Comparison of ENCODE assay signal across 23 mouse cellular contexts in genomic region chr19:42756671-42757070, GRCm38 (mm10). TPM values are rescaled to one million over a fixed set of nuclear protein-coding genes. Genes with fewer than 3 reads are reported as not detected.
DNase-seq lines count a peak whose midpoint lies in the region; ATAC-seq and TF ChIP-seq lines count a peak whose summit lies in the region.
"Had no signal": no experiment of that assay in that cellular context is flagged by ENCODE, and none has a peak within 500 bp of the region (broad histone marks: within the 10 kb centered on the region; RNA-seq: fewer than 3 reads in every experiment).

No protein-coding gene starts in this region.

- no peak overlapping the region for H3K4me3 ChIP-seq in hindbrain, postnatal 0 days (ENCODE audit: low read length)
- H3K4me3 ChIP-seq: embryonic facial prominence, embryonic 15.5 days; erythroblast, embryonic 14.5 days; forebrain, embryonic 10.5 days; heart, embryonic 13.5 days; hindbrain, embryonic 15.5 days had no signal

- H3K27me3 ChIP-seq in hindbrain, postnatal 0 days (ENCODE audit: insufficient read depth, low read length): no peaks in the 10 kb centered on the region
- H3K27me3 ChIP-seq: CH12.LX; embryonic facial prominence, embryonic 15.5 days; heart, embryonic 13.5 days; hindbrain, embryonic 15.5 days had no signal

- no peaks in the 10 kb centered on the region for H3K36me3 ChIP-seq in hindbrain, postnatal 0 days (ENCODE audit: insufficient read depth, low read length)
- H3K36me3 ChIP-seq: heart, embryonic 13.5 days; hindbrain, embryonic 15.5 days had no signal

- H3K9ac ChIP-seq in hindbrain, postnatal 0 days (replicated peaks; ENCODE audit: low read length): no peak overlapping the region
- H3K9ac ChIP-seq: embryonic facial prominence, embryonic 15.5 days; hindbrain, embryonic 15.5 days had no signal

- no peaks in the 10 kb centered on the region for H3K9me3 ChIP-seq in hindbrain, postnatal 0 days (ENCODE audit: low read length)
- H3K9me3 ChIP-seq: embryonic facial prominence, embryonic 15.5 days; forebrain, embryonic 10.5 days; heart, embryonic 13.5 days; hindbrain, embryonic 15.5 days had no signal

- 90% methylated on average over 6 of the region's 6 CpGs for WGBS in hindbrain, postnatal 0 days

- no peak for TF ChIP-seq CTCF in hindbrain, postnatal 0 days (IDR thresholded peaks at IDR 0.05; ENCODE audit: low read depth)

- H3K4me1 ChIP-seq in hindbrain, postnatal 0 days (ENCODE audit: insufficient read depth, low read length): peaks cover 13% of the 10 kb centered on the region

- no peak for ATAC-seq in hindbrain, postnatal 0 days
- ATAC-seq: forebrain, embryonic 14.5 days; inflammation-experienced regulatory T-cells, adult 6 months; intestine, postnatal 0 days had no signal

- H3K27ac ChIP-seq in hindbrain, postnatal 0 days: no peak overlapping the region
- H3K27ac ChIP-seq: embryonic facial prominence, embryonic 15.5 days; forebrain, embryonic 10.5 days; heart, embryonic 13.5 days; hindbrain, embryonic 15.5 days had no signal

- no peak overlapping the region for H3K4me2 ChIP-seq in hindbrain, postnatal 0 days (ENCODE audit: low read depth, low read length)
- H3K4me2 ChIP-seq: embryonic facial prominence, embryonic 15.5 days; heart, embryonic 13.5 days; hindbrain, embryonic 15.5 days had no signal

- DNase-seq in adrenal gland, adult (ENCODE audit: inconsistent age in 2 of 2, low spot score in 1 of 2): peak; percentile 42 to 44
- DNase-seq in adrenal gland, adult 18-20 months (ENCODE audit: low spot score in 2 of 2): no peak
- DNase-seq in lung, adult 18-20 months: peak; percentile 40 to 64
- DNase-seq in lung, postnatal 10 days: no peak
- DNase-seq in 3134 (ENCODE audit: extremely low read depth, insufficient read length, low spot score): peak; percentile 65
- DNase-seq in lung, postnatal 36 days: peak; percentile 42
- DNase-seq in hindbrain, postnatal 0 days (ENCODE audit: low spot score): no peak
- DNase-seq: cerebellum, adult 11 months; cerebellum, adult 8-10 months; cerebellum, postnatal 14 days; embryo, embryonic 11 days; gastrocnemius, postnatal 36 days; heart, adult 11 months; heart, postnatal 36 days had no signal

RNA-seq across cellular contexts. Expression of gene Pyroxd2, which starts 4.1 kb away (rescaled TPM):
- 10 to 100 TPM; 23.1 to 46.7 TPM for total RNA-seq in adrenal gland, adult 18-20 months (2021)
- 1.9 and 3.5 TPM in 2 replicates for total RNA-seq in hindbrain, postnatal 0 days (2014; rRNA removed)
- polyA plus RNA-seq in hindbrain, postnatal 0 days (2015; fragmentation: Nextera tagmentation; extraction: Ambion mirVana): 2.6 and 3.7 TPM in 2 replicates
- total RNA-seq: CH12.LX had no signal

RNA-seq across cellular contexts. Expression of gene Hps1, which starts 23.1 kb away (rescaled TPM):
- 10 to 100 TPM; 19.7 to 26.3 TPM for total RNA-seq in adrenal gland, adult 18-20 months (2021)
- total RNA-seq in hindbrain, postnatal 0 days (2014; rRNA removed): 13.6 and 22.2 TPM in 2 replicates
- 10.0 and 11.9 TPM in 2 replicates for polyA plus RNA-seq in hindbrain, postnatal 0 days (2015; fragmentation: Nextera tagmentation; extraction: Ambion mirVana)

Comparison
In these comparisons a context has a peak if more than half of its experiments do, and no peak if none do; other contexts are left out.
1. DNase-seq: peak in adrenal gland, adult (2 of 2), lung, adult 18-20 months (2 of 2), 3134 (single experiment) and lung, postnatal 36 days (single experiment); none in adrenal gland, adult 18-20 months (0 of 2), lung, postnatal 10 days (single experiment) and hindbrain, postnatal 0 days (single experiment).